Mouse (Mus musculus) lung, adult 2 months (tissue): ENCODE data around the gene Cspg5. TPM values are rescaled to one million over a fixed set of nuclear protein-coding genes. Genes with fewer than 3 reads are reported as not detected.

Experiments used
- DNase-seq: peaks from one replicate; pipeline ENCODE4 v3.0.0; 2022
- H3K4me1 ChIP-seq: fragments of 200-500 bp; 2 replicates; pipeline ENCODE4 v1.6.1; 2011; ENCODE audit warnings: low read length; ENCODE audit not compliant: control insufficient read depth, insufficient read depth
- H3K4me3 ChIP-seq: fragments of 200-500 bp; replicated peaks from 2 replicates; pipeline ENCODE3; 2011; ENCODE audit warnings: low read depth, mild to moderate bottlenecking, control low read depth, low read length; ENCODE audit errors: extremely low read depth
- CTCF ChIP-seq: fragments of 200-500 bp; IDR thresholded peaks from 2 replicates; pipeline ENCODE4 v1.5.1; 2011; ENCODE audit warnings: mild to moderate bottlenecking, low read length, control low read depth; ENCODE audit not compliant: insufficient read depth
- POLR2A ChIP-seq: fragments of 200-500 bp; IDR thresholded peaks from 2 replicates; pipeline ENCODE4 v1.6.1; 2011; ENCODE audit warnings: low read depth, mild to moderate bottlenecking, control low read depth, low read length, borderline replicate concordance; ENCODE audit errors: extremely low read depth
- WGBS: fragments of 180-500 bp; shearing (Covaris S2); methylation state at CpG from one replicate; pipeline ENCODE4 v1.1.7; 2018; 5-methylcytosine and 5-hydroxymethylcytosine counted together
- polyA plus RNA-seq: library from polyadenylated mRNA; depleted of rRNA; stranded (reverse); fragments of >200 nt; gene quantifications from 2 replicates; pipeline ENCODE4 v1.2.3, GENCODE M21; 2012

The Cspg5 gene
- polyA plus RNA-seq, 1 experiment = 0.71 TPM

- 69% methylated on average over 5 of the region's 5 CpGs for whole genome bisulfite sequencing
- TF ChIP-seq POLR2A (no peak), CTCF (no peak)
- Histone ChIP-seq H3K4me3 (no peak overlapping the region), H3K4me1 (no peaks in the 10 kb centered on the region)
- DNase-seq = no peak
These were observed 32.3 kb downstream of the Cspg5 start for GRCm38 (mm10) chr9:110275882-110276281.

- Histone ChIP-seq H3K4me3 (no peak overlapping the region), H3K4me1 (no peaks in the 10 kb centered on the region)
- TF ChIP-seq CTCF (no peak), POLR2A (no peak)
- WGBS = 49% methylated on average over 8 of the region's 8 CpGs
- DNase-seq = no peak
These were observed 33.9 kb downstream of the Cspg5 start for GRCm38 (mm10) chr9:110277431-110277881.

- Histone ChIP-seq H3K4me1 (no peaks in the 10 kb centered on the region), H3K4me3 (no peak overlapping the region)
- WGBS = 94% methylated on average over 10 of the region's 10 CpGs
- TF ChIP-seq CTCF = no peak
- no peak for TF ChIP-seq POLR2A
- no peak for DNase-seq
These were observed 40.6 kb downstream of the Cspg5 start for GRCm38 (mm10) chr9:110284075-110284697.

- 80% methylated on average over 7 of the region's 7 CpGs for WGBS
- TF ChIP-seq CTCF = no peak
- TF ChIP-seq POLR2A = no peak
- no peak for DNase-seq
- H3K4me1 ChIP-seq = no peaks in the 10 kb centered on the region
- H3K4me3 ChIP-seq = no peak overlapping the region
These were observed 43.8 kb downstream of the Cspg5 start for GRCm38 (mm10) chr9:110287321-110287924.

- 70% methylated on average over 12 of the region's 12 CpGs for WGBS
- no peak overlapping the region for H3K4me3 ChIP-seq
- no peaks in the 10 kb centered on the region for H3K4me1 ChIP-seq
- no peak for DNase-seq
- no peak for TF ChIP-seq POLR2A
- TF ChIP-seq CTCF = no peak
These were observed 49.7 kb downstream of the Cspg5 start for GRCm38 (mm10) chr9:110293254-110293718.

GRCm38 (mm10) chr9:110293873-110294415 is 50.4 kb downstream of the Cspg5 start:
- no peak for TF ChIP-seq CTCF
- TF ChIP-seq POLR2A = no peak
- Histone ChIP-seq H3K4me3 (no peak overlapping the region), H3K4me1 (no peaks in the 10 kb centered on the region)
- no peak for DNase-seq
- 86% methylated on average over 13 of the region's 13 CpGs for WGBS

GRCm38 (mm10) chr9:110294786-110295185 is 51.2 kb downstream of the Cspg5 start:
- Histone ChIP-seq H3K4me3 (no peak overlapping the region), H3K4me1 (no peaks in the 10 kb centered on the region)
- 39% methylated on average over 3 of the region's 3 CpGs for WGBS
- TF ChIP-seq CTCF = no peak
- DNase-seq = no peak

GRCm38 (mm10) chr9:110296867-110297627 is 53.5 kb downstream of the Cspg5 start:
- H3K4me1 ChIP-seq = no peaks in the 10 kb centered on the region
- WGBS = 3% methylated on average over 5 of the region's 5 CpGs
- DNase-seq = peak; percentile 72
- H3K4me3 ChIP-seq = no peak overlapping the region
- peak; percentile 85 for TF ChIP-seq CTCF
- TF ChIP-seq POLR2A = no peak

GRCm38 (mm10) chr9:110304516-110304915 is 60.9 kb downstream of the Cspg5 start:
- Histone ChIP-seq H3K4me1 (no peaks in the 10 kb centered on the region), H3K4me3 (peak overlapping the region; percentile 71)
- WGBS = 4% methylated on average over 4 of the region's 4 CpGs
- TF ChIP-seq POLR2A (no peak), CTCF (no peak)
- no peak for DNase-seq
